Mouse (Mus musculus): ENCODE measurements around the gene Olfr1369-ps1. TPM values are rescaled to one million over a fixed set of nuclear protein-coding genes. Genes with fewer than 3 reads are reported as not detected.
"Not testable (repeated sequence)": the region's sequence is repeated elsewhere in the genome, so short reads cannot be mapped to it uniquely, and the experiment has no call there.

Gene Olfr1369-ps1
- 0.02 TPM in 1 of 2 replicates, not detected in the other for polyA plus RNA-seq (2015; fragmentation: Nextera tagmentation; extraction: Ambion mirVana)

- not testable (repeated sequence) for H3K27ac ChIP-seq (replicated peaks); H3K27me3 ChIP-seq; H3K4me3 ChIP-seq (replicated peaks); H3K36me3 ChIP-seq (replicated peaks); H3K9me3 ChIP-seq (replicated peaks); H3K4me1 ChIP-seq (replicated peaks); H3K4me2 ChIP-seq; ATAC-seq (ENCODE audit: insufficient read depth); H3K9ac ChIP-seq
- WGBS (ENCODE audit: insufficient replicate concordance): 56% methylated on average over 3 of the region's 3 CpGs
Measured at GRCm38 (mm10) chr13:21111183-21111582, at the start of gene Olfr1369-ps1. Gene Olfr1369-ps1, plus strand, starts transcription at chr13:21111483.

GRCm38 (mm10) chr13:21066021-21066420 is 45.3 kb upstream of the Olfr1369-ps1 start:
- Histone ChIP-seq H3K27ac (replicated peaks) (no peak overlapping the region), H3K9ac (no peak overlapping the region), H3K4me2 (no peak overlapping the region), H3K9me3 (replicated peaks) (no peaks in the 10 kb centered on the region), H3K27me3 (no peaks in the 10 kb centered on the region), H3K4me1 (replicated peaks) (no peaks in the 10 kb centered on the region), H3K4me3 (replicated peaks) (no peak overlapping the region), H3K36me3 (replicated peaks) (no peaks in the 10 kb centered on the region)
- ATAC-seq (ENCODE audit: insufficient read depth): no peak
- WGBS (ENCODE audit: insufficient replicate concordance): 61% methylated on average over 2 of the region's 2 CpGs

- H3K9me3 ChIP-seq (replicated peaks): no peaks in the 10 kb centered on the region
- H3K4me3 ChIP-seq (replicated peaks): no peak within 1 kb of the TSS
- no peak within 1 kb of the TSS for H3K4me2 ChIP-seq
- 56% methylated on average over 3 of the region's 3 CpGs for WGBS (ENCODE audit: insufficient replicate concordance)
- H3K36me3 ChIP-seq (replicated peaks): no peaks in the 10 kb centered on the region
- H3K9ac ChIP-seq: no peak within 1 kb of the TSS
- no peaks in the 10 kb centered on the region for H3K27me3 ChIP-seq
- no peaks in the 10 kb centered on the region for H3K4me1 ChIP-seq (replicated peaks)
- H3K27ac ChIP-seq (replicated peaks): no peak within 1 kb of the TSS
- no peak for ATAC-seq (ENCODE audit: insufficient read depth)
Measured at GRCm38 (mm10) chr13:21074847-21075246, 36.4 kb upstream of the Olfr1369-ps1 start, which contains the start of gene Olfr1370. Gene Olfr1370, minus strand, starts transcription at chr13:21074947.

GRCm38 (mm10) chr13:21082686-21083085 is 28.6 kb upstream of the Olfr1369-ps1 start:
- Histone ChIP-seq H3K27ac (replicated peaks) (no peak overlapping the region), H3K27me3 (no peaks in the 10 kb centered on the region)

GRCm38 (mm10) chr13:21109759-21110158 is 1.5 kb upstream of the Olfr1369-ps1 start:
- H3K27me3 ChIP-seq: no peaks in the 10 kb centered on the region
- H3K9me3 ChIP-seq (replicated peaks): no peaks in the 10 kb centered on the region
- 77% methylated on average over 3 of the region's 3 CpGs for WGBS (ENCODE audit: insufficient replicate concordance)
- no peak overlapping the region for H3K9ac ChIP-seq
- no peak for ATAC-seq (ENCODE audit: insufficient read depth)
- H3K27ac ChIP-seq (replicated peaks): no peak overlapping the region
- H3K4me2 ChIP-seq: no peak overlapping the region
- no peaks in the 10 kb centered on the region for H3K36me3 ChIP-seq (replicated peaks)
- no peak overlapping the region for H3K4me3 ChIP-seq (replicated peaks)
- H3K4me1 ChIP-seq (replicated peaks): no peaks in the 10 kb centered on the region

More at GRCm38 (mm10) chr13:21082686-21083085, 28.6 kb upstream of the Olfr1369-ps1 start:
- no peaks in the 10 kb centered on the region for H3K4me1 ChIP-seq (replicated peaks)
- no peak for ATAC-seq (ENCODE audit: insufficient read depth)
- no peak overlapping the region for H3K4me2 ChIP-seq
- no peaks in the 10 kb centered on the region for H3K9me3 ChIP-seq (replicated peaks)
- H3K36me3 ChIP-seq (replicated peaks): no peaks in the 10 kb centered on the region
- 37% methylated on average over 2 of the region's 2 CpGs for WGBS (ENCODE audit: insufficient replicate concordance)
- no peak overlapping the region for H3K9ac ChIP-seq
- H3K4me3 ChIP-seq (replicated peaks): no peak overlapping the region

GRCm38 (mm10) chr13:21110441-21110840 is 842 bp upstream of the Olfr1369-ps1 start:
- H3K9me3 ChIP-seq (replicated peaks): no peaks in the 10 kb centered on the region
- no peaks in the 10 kb centered on the region for H3K4me1 ChIP-seq (replicated peaks)
- H3K36me3 ChIP-seq (replicated peaks): no peaks in the 10 kb centered on the region
- no peak overlapping the region for H3K4me2 ChIP-seq
- ATAC-seq (ENCODE audit: insufficient read depth): no peak
- no peak overlapping the region for H3K4me3 ChIP-seq (replicated peaks)
- no peak overlapping the region for H3K27ac ChIP-seq (replicated peaks)
- H3K27me3 ChIP-seq: no peaks in the 10 kb centered on the region
- WGBS (ENCODE audit: insufficient replicate concordance): 75% methylated on average over 6 of the region's 6 CpGs
- H3K9ac ChIP-seq: no peak overlapping the region

GRCm38 (mm10) chr13:21114121-21114520 is 2.8 kb downstream of the Olfr1369-ps1 start:
- no peaks in the 10 kb centered on the region for H3K9me3 ChIP-seq (replicated peaks)
- ATAC-seq (ENCODE audit: insufficient read depth): peak; percentile 47
- H3K4me3 ChIP-seq (replicated peaks): no peak overlapping the region
- no peak overlapping the region for H3K9ac ChIP-seq
- WGBS (ENCODE audit: insufficient replicate concordance): 27% methylated on average over 4 of the region's 4 CpGs
- no peak overlapping the region for H3K4me2 ChIP-seq
- H3K4me1 ChIP-seq (replicated peaks): no peaks in the 10 kb centered on the region
- H3K36me3 ChIP-seq (replicated peaks): no peaks in the 10 kb centered on the region
- H3K27me3 ChIP-seq: no peaks in the 10 kb centered on the region
- H3K27ac ChIP-seq (replicated peaks): no peak overlapping the region

- not testable (repeated sequence) for ATAC-seq (ENCODE audit: insufficient read depth); H3K27ac ChIP-seq (replicated peaks); H3K4me3 ChIP-seq (replicated peaks); H3K4me2 ChIP-seq; H3K9ac ChIP-seq; H3K9me3 ChIP-seq (replicated peaks); H3K4me1 ChIP-seq (replicated peaks); H3K27me3 ChIP-seq; H3K36me3 ChIP-seq (replicated peaks)
- 60% methylated on average over 3 of the region's 3 CpGs for WGBS (ENCODE audit: insufficient replicate concordance)
Measured at GRCm38 (mm10) chr13:21129339-21129738, 18.1 kb downstream of the Olfr1369-ps1 start, which contains the start of gene Olfr263. Gene Olfr263, plus strand, starts transcription at chr13:21129639.

GRCm38 (mm10) chr13:21142421-21142820 is 31.1 kb downstream of the Olfr1369-ps1 start:
- no peak overlapping the region for H3K9ac ChIP-seq
- H3K4me1 ChIP-seq (replicated peaks): no peaks in the 10 kb centered on the region
- H3K27me3 ChIP-seq: no peaks in the 10 kb centered on the region
- H3K9me3 ChIP-seq (replicated peaks): no peaks in the 10 kb centered on the region
- no peaks in the 10 kb centered on the region for H3K36me3 ChIP-seq (replicated peaks)
- H3K4me2 ChIP-seq: no peak overlapping the region
- no peak overlapping the region for H3K4me3 ChIP-seq (replicated peaks)
- ATAC-seq (ENCODE audit: insufficient read depth): no peak
- WGBS (ENCODE audit: insufficient replicate concordance): 31% methylated on average over 8 of the region's 8 CpGs
- no peak overlapping the region for H3K27ac ChIP-seq (replicated peaks)

- Histone ChIP-seq H3K9ac (no peak within 1 kb of the TSS), H3K4me1 (replicated peaks) (no peaks in the 10 kb centered on the region), H3K27me3 (0 out of 2 replicates have a peak, but pooled peaks cover 8% of the 10 kb centered on the region), H3K4me2 (no peak within 1 kb of the TSS), H3K9me3 (replicated peaks) (no peaks in the 10 kb centered on the region), H3K27ac (replicated peaks) (no peak within 1 kb of the TSS), H3K4me3 (replicated peaks) (no peak within 1 kb of the TSS), H3K36me3 (replicated peaks) (no peaks in the 10 kb centered on the region)
- ATAC-seq (ENCODE audit: insufficient read depth): no peak
- 53% methylated on average over 4 of the region's 4 CpGs for WGBS (ENCODE audit: insufficient replicate concordance)
Measured at GRCm38 (mm10) chr13:21145767-21146166, 34.5 kb downstream of the Olfr1369-ps1 start, which contains the start of gene Olfr1368. Gene Olfr1368, minus strand, starts transcription at chr13:21145867.

- no peaks in the 10 kb centered on the region for H3K36me3 ChIP-seq (replicated peaks)
- peaks cover 42% of the 10 kb centered on the region for H3K27me3 ChIP-seq
- WGBS (ENCODE audit: insufficient replicate concordance): 53% methylated on average over 5 of the region's 5 CpGs
- no peak for ATAC-seq (ENCODE audit: insufficient read depth)
- no peaks in the 10 kb centered on the region for H3K9me3 ChIP-seq (replicated peaks)
- no peak overlapping the region for H3K4me3 ChIP-seq (replicated peaks)
- no peak overlapping the region for H3K4me2 ChIP-seq
- H3K9ac ChIP-seq: no peak overlapping the region
- H3K27ac ChIP-seq (replicated peaks): no peak overlapping the region
- H3K4me1 ChIP-seq (replicated peaks): peaks cover 22% of the 10 kb centered on the region
Measured at GRCm38 (mm10) chr13:21155888-21156287, 44.6 kb downstream of the Olfr1369-ps1 start.

GRCm38 (mm10) chr13:21158071-21158470 is 46.8 kb downstream of the Olfr1369-ps1 start:
- Histone ChIP-seq H3K27me3 (peaks cover 42% of the 10 kb centered on the region), H3K4me2 (peak overlapping the region; percentile 81), H3K9ac (no peak overlapping the region), H3K9me3 (replicated peaks) (no peaks in the 10 kb centered on the region), H3K4me3 (replicated peaks) (no peak overlapping the region), H3K27ac (replicated peaks) (no peak overlapping the region), H3K36me3 (replicated peaks) (no peaks in the 10 kb centered on the region), H3K4me1 (replicated peaks) (peaks cover 29% of the 10 kb centered on the region)
- 11% methylated on average over 9 of the region's 9 CpGs for WGBS (ENCODE audit: insufficient replicate concordance)
- ATAC-seq (ENCODE audit: insufficient read depth): no peak
